Mouse (Mus musculus): ENCODE measurements around the gene Cops9. TPM values are rescaled to one million over a fixed set of nuclear protein-coding genes. Genes with fewer than 3 reads are reported as not detected.
A peak's percentile ranks its signal among the peaks of the same experiment; 100 is the strongest.

The Cops9 gene
- polyA plus RNA-seq, 1 experiment from 2014 or later: 376 TPM

- Histone ChIP-seq H3K4me1 (ENCODE audit: control insufficient read depth, insufficient read depth, low read length) (peaks cover 13% of the 10 kb centered on the region), H3K4me3 (replicated peaks; ENCODE audit: low read length) (no peak overlapping the region), H3K27me3 (ENCODE audit: control insufficient read depth, insufficient read depth, low read length) (no peaks in the 10 kb centered on the region), H3K36me3 (ENCODE audit: control insufficient read depth, insufficient read depth, low read length) (no peaks in the 10 kb centered on the region; the same call in 1 of the 2 replicates), H3K27ac (ENCODE audit: low read length) (no peak overlapping the region), H3K9ac (ENCODE audit: low read length) (no peak overlapping the region), H3K9me3 (replicated peaks; ENCODE audit: control insufficient read depth, low read length) (no peaks in the 10 kb centered on the region), H3K4me2 (ENCODE audit: low read depth, low read length) (no peak overlapping the region)
- ATAC-seq (ENCODE audit: insufficient read depth, low FRiP score): no peak
- WGBS: 89% methylated on average over 4 of the region's 4 CpGs
Observed at GRCm38 (mm10) chr1:92638736-92639135, 3.0 kb downstream of the Cops9 start.

DNA sequence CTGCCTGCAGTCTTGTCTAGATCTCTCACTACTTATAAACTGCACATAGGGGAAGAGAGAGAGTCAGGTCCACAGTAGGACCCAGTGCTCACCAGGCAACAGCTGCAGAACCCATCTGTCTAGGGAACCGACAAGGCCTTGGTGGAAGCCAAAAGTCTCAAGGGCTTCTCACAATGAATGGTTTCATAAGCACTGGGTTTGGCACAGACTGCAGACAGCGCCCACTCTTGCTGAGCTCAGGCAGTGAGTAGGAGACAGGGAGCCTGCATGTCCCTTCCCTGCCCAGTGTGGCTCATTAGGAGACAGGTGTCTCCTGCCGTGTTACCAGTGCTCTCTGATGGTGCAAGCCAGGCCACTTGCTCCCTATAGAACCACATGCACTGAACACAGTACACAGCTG, 3.6 kb downstream of the Cops9 start:
- Histone ChIP-seq H3K9me3 (replicated peaks; ENCODE audit: control insufficient read depth, low read length) (no peaks in the 10 kb centered on the region), H3K4me2 (ENCODE audit: low read depth, low read length) (no peak overlapping the region), H3K27me3 (ENCODE audit: control insufficient read depth, insufficient read depth, low read length) (no peaks in the 10 kb centered on the region), H3K27ac (ENCODE audit: low read length) (no peak overlapping the region), H3K4me1 (ENCODE audit: control insufficient read depth, insufficient read depth, low read length) (peaks cover 13% of the 10 kb centered on the region), H3K4me3 (replicated peaks; ENCODE audit: low read length) (no peak overlapping the region), H3K36me3 (ENCODE audit: control insufficient read depth, insufficient read depth, low read length) (no peaks in the 10 kb centered on the region; the same call in 1 of the 2 replicates), H3K9ac (ENCODE audit: low read length) (no peak overlapping the region)
- 73% methylated on average over 3 of the region's 3 CpGs for WGBS
- ATAC-seq (ENCODE audit: insufficient read depth, low FRiP score): no peak

GRCm38 (mm10) chr1:92637501-92638172, 4.1 kb downstream of the Cops9 start:
- Histone ChIP-seq H3K4me2 (ENCODE audit: low read depth, low read length) (no peak overlapping the region), H3K27me3 (ENCODE audit: control insufficient read depth, insufficient read depth, low read length) (no peaks in the 10 kb centered on the region), H3K36me3 (ENCODE audit: control insufficient read depth, insufficient read depth, low read length) (no peaks in the 10 kb centered on the region; the same call in 1 of the 2 replicates), H3K9me3 (replicated peaks; ENCODE audit: control insufficient read depth, low read length) (no peaks in the 10 kb centered on the region), H3K4me1 (ENCODE audit: control insufficient read depth, insufficient read depth, low read length) (peaks cover 13% of the 10 kb centered on the region), H3K9ac (ENCODE audit: low read length) (no peak overlapping the region), H3K27ac (ENCODE audit: low read length) (no peak overlapping the region), H3K4me3 (replicated peaks; ENCODE audit: low read length) (no peak overlapping the region)
- WGBS: 90% methylated on average over 15 of the region's 15 CpGs
- ATAC-seq (ENCODE audit: insufficient read depth, low FRiP score): no peak

GRCm38 (mm10) chr1:92636676-92637075, 5.1 kb downstream of the Cops9 start:
- H3K9ac ChIP-seq (ENCODE audit: low read length): no peak overlapping the region
- WGBS: 94% methylated on average over 11 of the region's 11 CpGs
- ATAC-seq (ENCODE audit: insufficient read depth, low FRiP score): no peak
- no peak overlapping the region for H3K4me2 ChIP-seq (ENCODE audit: low read depth, low read length)
- no peak overlapping the region for H3K4me3 ChIP-seq (replicated peaks; ENCODE audit: low read length)
- no peaks in the 10 kb centered on the region for H3K9me3 ChIP-seq (replicated peaks; ENCODE audit: control insufficient read depth, low read length)
- no peak overlapping the region for H3K27ac ChIP-seq (ENCODE audit: low read length)
- no peaks in the 10 kb centered on the region; the same call in 1 of the 2 replicates for H3K36me3 ChIP-seq (ENCODE audit: control insufficient read depth, insufficient read depth, low read length)
- no peaks in the 10 kb centered on the region for H3K27me3 ChIP-seq (ENCODE audit: control insufficient read depth, insufficient read depth, low read length)
- H3K4me1 ChIP-seq (ENCODE audit: control insufficient read depth, insufficient read depth, low read length): peaks cover 8% of the 10 kb centered on the region

DNA sequence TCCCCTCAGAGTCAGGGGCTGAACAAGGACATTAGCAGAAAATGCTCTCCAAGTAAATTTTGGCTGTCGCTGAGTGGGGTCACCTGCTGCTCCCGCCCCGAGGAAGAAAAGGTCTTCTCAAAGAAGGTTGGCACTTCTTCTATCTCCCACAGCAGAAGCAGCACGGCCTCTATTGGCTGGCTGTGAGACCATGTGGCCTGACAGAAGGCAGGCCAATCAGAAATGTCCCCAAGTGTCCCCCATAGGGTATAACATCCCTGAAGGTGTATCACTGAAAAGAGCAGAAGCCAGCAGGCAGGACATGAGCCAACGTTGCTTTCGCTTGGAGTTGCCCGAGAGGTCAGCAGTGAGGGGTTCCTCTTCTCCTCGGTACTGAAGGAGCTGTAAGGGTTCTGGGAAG, 5.8 kb downstream of the Cops9 start:
- ATAC-seq (ENCODE audit: insufficient read depth, low FRiP score): no peak
- H3K9me3 ChIP-seq (replicated peaks; ENCODE audit: control insufficient read depth, low read length): no peaks in the 10 kb centered on the region
- H3K27ac ChIP-seq (ENCODE audit: low read length): no peak overlapping the region
- H3K27me3 ChIP-seq (ENCODE audit: control insufficient read depth, insufficient read depth, low read length): no peaks in the 10 kb centered on the region
- H3K9ac ChIP-seq (ENCODE audit: low read length): no peak overlapping the region
- H3K4me2 ChIP-seq (ENCODE audit: low read depth, low read length): no peak overlapping the region
- peaks cover 7% of the 10 kb centered on the region for H3K4me1 ChIP-seq (ENCODE audit: control insufficient read depth, insufficient read depth, low read length)
- 78% methylated on average over 8 of the region's 8 CpGs for WGBS
- no peaks in the 10 kb centered on the region; the same call in 1 of the 2 replicates for H3K36me3 ChIP-seq (ENCODE audit: control insufficient read depth, insufficient read depth, low read length)
- H3K4me3 ChIP-seq (replicated peaks; ENCODE audit: low read length): no peak overlapping the region

- H3K4me2 ChIP-seq (ENCODE audit: low read depth, low read length): no peak overlapping the region
- H3K36me3 ChIP-seq (ENCODE audit: control insufficient read depth, insufficient read depth, low read length): no peaks in the 10 kb centered on the region; the same call in 1 of the 2 replicates
- H3K27me3 ChIP-seq (ENCODE audit: control insufficient read depth, insufficient read depth, low read length): no peaks in the 10 kb centered on the region
- ATAC-seq (ENCODE audit: insufficient read depth, low FRiP score): peak; percentile 63; the same call in 1 of the 2 replicates
- H3K9ac ChIP-seq (ENCODE audit: low read length): no peak overlapping the region
- no peak overlapping the region for H3K4me3 ChIP-seq (replicated peaks; ENCODE audit: low read length)
- H3K9me3 ChIP-seq (replicated peaks; ENCODE audit: control insufficient read depth, low read length): no peaks in the 10 kb centered on the region
- H3K27ac ChIP-seq (ENCODE audit: low read length): no peak overlapping the region
- 73% methylated on average over 4 of the region's 4 CpGs for WGBS
- H3K4me1 ChIP-seq (ENCODE audit: control insufficient read depth, insufficient read depth, low read length): no peaks in the 10 kb centered on the region
Observed at GRCm38 (mm10) chr1:92634976-92635599, 6.7 kb downstream of the Cops9 start.

- no peak overlapping the region for H3K27ac ChIP-seq (ENCODE audit: low read length)
- H3K36me3 ChIP-seq (ENCODE audit: control insufficient read depth, insufficient read depth, low read length): no peaks in the 10 kb centered on the region; the same call in 1 of the 2 replicates
- no peak overlapping the region for H3K4me3 ChIP-seq (replicated peaks; ENCODE audit: low read length)
- WGBS: 53% methylated on average over 1 of the region's 1 CpGs
- H3K9ac ChIP-seq (ENCODE audit: low read length): no peak overlapping the region
- no peaks in the 10 kb centered on the region for H3K27me3 ChIP-seq (ENCODE audit: control insufficient read depth, insufficient read depth, low read length)
- H3K9me3 ChIP-seq (replicated peaks; ENCODE audit: control insufficient read depth, low read length): no peaks in the 10 kb centered on the region
- ATAC-seq (ENCODE audit: insufficient read depth, low FRiP score): no peak
- H3K4me1 ChIP-seq (ENCODE audit: control insufficient read depth, insufficient read depth, low read length): no peaks in the 10 kb centered on the region
- H3K4me2 ChIP-seq (ENCODE audit: low read depth, low read length): no peak overlapping the region
Observed at GRCm38 (mm10) chr1:92634569-92634968, 7.2 kb downstream of the Cops9 start.

GRCm38 (mm10) chr1:92633726-92634125, 8.1 kb downstream of the Cops9 start:
- H3K9ac ChIP-seq (ENCODE audit: low read length): no peak overlapping the region
- H3K4me2 ChIP-seq (ENCODE audit: low read depth, low read length): no peak overlapping the region
- no peaks in the 10 kb centered on the region for H3K27me3 ChIP-seq (ENCODE audit: control insufficient read depth, insufficient read depth, low read length)
- H3K27ac ChIP-seq (ENCODE audit: low read length): no peak overlapping the region
- H3K4me3 ChIP-seq (replicated peaks; ENCODE audit: low read length): no peak overlapping the region
- H3K4me1 ChIP-seq (ENCODE audit: control insufficient read depth, insufficient read depth, low read length): no peaks in the 10 kb centered on the region
- no peaks in the 10 kb centered on the region; the same call in 1 of the 2 replicates for H3K36me3 ChIP-seq (ENCODE audit: control insufficient read depth, insufficient read depth, low read length)
- no peaks in the 10 kb centered on the region for H3K9me3 ChIP-seq (replicated peaks; ENCODE audit: control insufficient read depth, low read length)
- no peak for ATAC-seq (ENCODE audit: insufficient read depth, low FRiP score)
- WGBS: 84% methylated on average over 8 of the region's 8 CpGs

- 65% methylated on average over 6 of the region's 6 CpGs for WGBS
- no peaks in the 10 kb centered on the region for H3K27me3 ChIP-seq (ENCODE audit: control insufficient read depth, insufficient read depth, low read length)
- no peaks in the 10 kb centered on the region; the same call in 1 of the 2 replicates for H3K36me3 ChIP-seq (ENCODE audit: control insufficient read depth, insufficient read depth, low read length)
- H3K4me1 ChIP-seq (ENCODE audit: control insufficient read depth, insufficient read depth, low read length): no peaks in the 10 kb centered on the region
- H3K9ac ChIP-seq (ENCODE audit: low read length): no peak overlapping the region
- H3K27ac ChIP-seq (ENCODE audit: low read length): no peak overlapping the region
- no peak overlapping the region for H3K4me3 ChIP-seq (replicated peaks; ENCODE audit: low read length)
- H3K4me2 ChIP-seq (ENCODE audit: low read depth, low read length): no peak overlapping the region
- H3K9me3 ChIP-seq (replicated peaks; ENCODE audit: control insufficient read depth, low read length): no peaks in the 10 kb centered on the region
- ATAC-seq (ENCODE audit: insufficient read depth, low FRiP score): no peak
Observed at GRCm38 (mm10) chr1:92632948-92633347, 8.8 kb downstream of the Cops9 start.
